Mouse (Mus musculus) liver, adult (tissue): ENCODE measurements around the gene Top2a.

Experiments used
- GATA4 ChIP-seq: IDR thresholded peaks from 2 replicates; pipeline ENCODE4 v1.6.1; 2014; ENCODE audit warnings: mild to moderate bottlenecking, low read length; ENCODE audit not compliant: insufficient replicate concordance

The Top2a gene

GRCm38 (mm10) chr11:98953835-98954320 is 70.1 kb downstream of the Top2a start:
- TF ChIP-seq GATA4: no peak

- TF ChIP-seq GATA4: no peak
Observed at GRCm38 (mm10) chr11:98953361-98953760, 70.6 kb downstream of the Top2a start.

- TF ChIP-seq GATA4: no peak
Observed at GRCm38 (mm10) chr11:98952736-98953135, 71.3 kb downstream of the Top2a start.

- no peak for TF ChIP-seq GATA4
Observed at GRCm38 (mm10) chr11:98952111-98952510, 71.9 kb downstream of the Top2a start.

GRCm38 (mm10) chr11:98951026-98951906 is 72.7 kb downstream of the Top2a start:
- TF ChIP-seq GATA4: no peak

- TF ChIP-seq GATA4: no peak
Observed at GRCm38 (mm10) chr11:98950484-98950883, 73.5 kb downstream of the Top2a start.

- no peak for TF ChIP-seq GATA4
Observed at GRCm38 (mm10) chr11:98949958-98950460, 74.0 kb downstream of the Top2a start.

- no peak for TF ChIP-seq GATA4
Observed at GRCm38 (mm10) chr11:98949242-98949957, 74.6 kb downstream of the Top2a start.

GRCm38 (mm10) chr11:98947969-98948569 is 75.9 kb downstream of the Top2a start:
- TF ChIP-seq GATA4: no peak

GRCm38 (mm10) chr11:98945605-98945977 is 78.4 kb downstream of the Top2a start:
- no peak for TF ChIP-seq GATA4

- no peak for TF ChIP-seq GATA4
Observed at GRCm38 (mm10) chr11:98944897-98945604, 78.9 kb downstream of the Top2a start.

GRCm38 (mm10) chr11:98943741-98944461 is 80.1 kb downstream of the Top2a start:
- TF ChIP-seq GATA4: no peak
